Comparison of ENCODE assay signal across 8 mouse cellular contexts in the genomic region with DNA sequence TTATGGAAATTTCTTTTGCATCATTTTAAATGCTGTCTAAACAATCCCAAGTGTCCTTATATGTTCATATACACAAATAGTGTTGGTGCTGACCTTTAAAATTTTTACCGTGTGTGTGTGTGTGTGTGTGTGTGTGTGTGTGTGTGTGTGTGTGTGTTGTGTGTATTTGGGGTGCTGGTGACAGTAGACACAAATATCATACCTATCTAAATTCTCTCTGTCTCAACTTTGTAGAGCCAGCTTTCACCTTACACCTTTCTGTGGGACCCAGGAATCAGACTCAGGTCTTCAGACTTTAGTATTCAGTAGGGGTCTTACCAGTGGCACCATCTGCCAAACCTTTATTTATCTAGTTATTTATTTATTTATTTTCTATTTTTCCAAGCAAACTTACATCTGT. TPM values are rescaled to one million over a fixed set of nuclear protein-coding genes. Genes with fewer than 3 reads are reported as not detected.
DNase-seq lines count a peak whose midpoint lies in the region; ATAC-seq and TF ChIP-seq lines count a peak whose summit lies in the region.

No protein-coding gene starts in this region.

- H3K9me3 ChIP-seq in forebrain, embryonic 15.5 days: no peaks in the 10 kb centered on the region
- no peaks in the 10 kb centered on the region for H3K9me3 ChIP-seq in limb, embryonic 11.5 days (ENCODE audit: control insufficient read depth, low read length)
- no peaks in the 10 kb centered on the region for H3K9me3 ChIP-seq in neural tube, embryonic 12.5 days

- WGBS in liver, adult 2 months: 14% methylated on average over 1 of the region's 1 CpGs
- 33% methylated on average over 1 of the region's 1 CpGs for WGBS in forebrain, embryonic 15.5 days
- 24% methylated on average over 1 of the region's 1 CpGs for WGBS in limb, embryonic 11.5 days
- WGBS in neural tube, embryonic 12.5 days: 28% methylated on average over 1 of the region's 1 CpGs

- H3K27me3 ChIP-seq in liver, adult 2 months (ENCODE audit: control insufficient read depth, insufficient read depth, low read length): no peaks in the 10 kb centered on the region
- H3K27me3 ChIP-seq in forebrain, embryonic 15.5 days: no peaks in the 10 kb centered on the region
- H3K27me3 ChIP-seq in limb, embryonic 11.5 days (ENCODE audit: control insufficient read depth, insufficient read depth, low read length): no peaks in the 10 kb centered on the region
- H3K27me3 ChIP-seq in neural tube, embryonic 12.5 days (replicated peaks): no peaks in the 10 kb centered on the region

- intact Hi-C loops in left cerebral cortex, postnatal 10 days (cut with DNase I): loop anchor here (5.0 kb wide), 1 partner anchor 168 kb away; no protein-coding TSS in a partner anchor

- H3K79me2 ChIP-seq in liver, adult 2 months (ENCODE audit: control insufficient read depth, insufficient read depth, low read length): peaks cover 7% of the 10 kb centered on the region; the same call in 1 of the 2 replicates

- H3K27ac ChIP-seq in liver, adult 2 months (replicated peaks; ENCODE audit: insufficient read depth, low read depth, low read length): no peak overlapping the region
- no peak overlapping the region for H3K27ac ChIP-seq in forebrain, embryonic 15.5 days (replicated peaks)
- H3K27ac ChIP-seq in limb, embryonic 11.5 days (replicated peaks; ENCODE audit: low read depth, low read length): no peak overlapping the region; the same call in 1 of the 2 replicates
- no peak overlapping the region for H3K27ac ChIP-seq in neural tube, embryonic 12.5 days

- H3K4me2 ChIP-seq in forebrain, embryonic 15.5 days (replicated peaks): peak overlapping the region; percentile 83
- H3K4me2 ChIP-seq in limb, embryonic 11.5 days (ENCODE audit: low read depth, severe bottlenecking): peak overlapping the region; percentile 87
- peak overlapping the region; percentile 91 for H3K4me2 ChIP-seq in neural tube, embryonic 12.5 days (replicated peaks)

- DNase-seq in liver, adult 2 months (ENCODE audit: extremely low read depth, low read depth, low spot score): no peak
- no peak for DNase-seq in liver
- no peak for DNase-seq in limb, embryonic 11.5 days (ENCODE audit: low spot score)
- DNase-seq in embryo, embryonic 11 days: no peak
- no peak for DNase-seq in left cerebral cortex, postnatal 10 days (ENCODE audit: extremely low spot score in 1 of 2, low spot score in 2 of 2)
- no peak for DNase-seq in gastrocnemius, adult 18-20 months (ENCODE audit: low spot score)

- no peaks in the 10 kb centered on the region for H3K36me3 ChIP-seq in liver, adult 2 months (ENCODE audit: control insufficient read depth, insufficient read depth, low read length)
- H3K36me3 ChIP-seq in forebrain, embryonic 15.5 days: no peaks in the 10 kb centered on the region
- no peaks in the 10 kb centered on the region for H3K36me3 ChIP-seq in limb, embryonic 11.5 days (ENCODE audit: control insufficient read depth, insufficient read depth, low read length)
- H3K36me3 ChIP-seq in neural tube, embryonic 12.5 days: no peaks in the 10 kb centered on the region

- peaks cover 10% of the 10 kb centered on the region for H3K4me1 ChIP-seq in liver, adult 2 months (ENCODE audit: control insufficient read depth, insufficient read depth, low read length)
- peaks cover 21% of the 10 kb centered on the region for H3K4me1 ChIP-seq in forebrain, embryonic 15.5 days
- 0 out of 2 replicates have a peak, but pooled peaks cover 3% of the 10 kb centered on the region for H3K4me1 ChIP-seq in limb, embryonic 11.5 days (ENCODE audit: control insufficient read depth, insufficient read depth, low read length)
- peaks cover 13% of the 10 kb centered on the region for H3K4me1 ChIP-seq in neural tube, embryonic 12.5 days

- no peak for TF ChIP-seq CTCF in liver, adult 2 months (IDR thresholded peaks at IDR 0.05; ENCODE audit: low read depth, low read length)

- peak overlapping the region; percentile 92; the same call in 1 of the 2 replicates for H3K4me3 ChIP-seq in liver, adult 2 months (ENCODE audit: insufficient read depth, low read depth, low read length)
- peak overlapping the region; percentile 60 for H3K4me3 ChIP-seq in forebrain, embryonic 15.5 days
- peak overlapping the region; percentile 58; the same call in 1 of the 2 replicates for H3K4me3 ChIP-seq in limb, embryonic 11.5 days (ENCODE audit: low read depth, low read length)
- peak overlapping the region; percentile 65; the same call in 1 of the 2 replicates for H3K4me3 ChIP-seq in neural tube, embryonic 12.5 days

- ATAC-seq in forebrain, embryonic 15.5 days (replicated peaks): no peak
- no peak for ATAC-seq in limb, embryonic 11.5 days (ENCODE audit: insufficient number of reproducible peaks, low FRiP score, low TSS enrichment, low read depth)
- no peak for ATAC-seq in neural tube, embryonic 12.5 days (ENCODE audit: low FRiP score, low read depth)

- no peak for TF ChIP-seq POLR2A in liver, adult 2 months (IDR thresholded peaks at IDR 0.05; ENCODE audit: extremely low read depth, insufficient read depth, low read length)

- H3K9ac ChIP-seq in liver, adult 2 months (ENCODE audit: low read depth, low read length): no peak overlapping the region
- no peak overlapping the region for H3K9ac ChIP-seq in forebrain, embryonic 15.5 days (replicated peaks)
- no peak overlapping the region for H3K9ac ChIP-seq in limb, embryonic 11.5 days (ENCODE audit: low read length)
- no peak overlapping the region for H3K9ac ChIP-seq in neural tube, embryonic 12.5 days

RNA-seq across cellular contexts. Expression of a gene that starts 0.7 kb away (rescaled TPM):
- 25.7 and 27.9 TPM in 2 replicates for total RNA-seq in liver, adult 2 months (2014; rRNA removed)
- polyA plus RNA-seq in liver, adult 2 months (2012; rRNA removed): 5.4 and 5.9 TPM in 2 replicates
- 17.8 and 18.4 TPM in 2 replicates for polyA plus RNA-seq in forebrain, embryonic 15.5 days (2015; fragmentation: Nextera tagmentation; extraction: Ambion mirVana)
- polyA plus RNA-seq in limb, embryonic 11.5 days (2014; fragmentation: Nextera tagmentation; extraction: Ambion mirVana): 41.0 and 41.9 TPM in 2 replicates
- polyA plus RNA-seq in neural tube, embryonic 12.5 days (2016; fragmentation: Nextera tagmentation; extraction: Ambion mirVana): 44.4 and 44.6 TPM in 2 replicates
- 10 to 100 TPM; 41.5 to 42.8 TPM for total RNA-seq in left cerebral cortex, postnatal 10 days (2021)
- total RNA-seq in gastrocnemius, adult 18-20 months (2021): 10 to 100 TPM; 17.6 to 20.4 TPM
